Mouse (Mus musculus) hematopoietic stem cell, adult 5-6 weeks (primary cell): ENCODE results near the gene Dbil5. TPM values are rescaled to one million over a fixed set of nuclear protein-coding genes. Genes with fewer than 3 reads are reported as not detected.

Source experiments
- ATAC-seq, 2 experiments: fragments of 125-278 bp in 1 of 2; replicated peaks in 1 of 2; 2 replicates each; pipeline ENCODE4 v1.8.0; 2016 to 2017; ENCODE audit warnings: inconsistent platforms in 2 of 2, mild to moderate bottlenecking in 2 of 2, moderate number of reproducible peaks in 2 of 2, low read depth in 1 of 2, moderate TSS enrichment in 1 of 2; ENCODE audit not compliant: low FRiP score in 2 of 2, poor library complexity in 2 of 2, severe bottlenecking in 2 of 2, insufficient read depth in 1 of 2, low TSS enrichment in 1 of 2
- total RNA-seq: library from RNA; stranded (forward); fragments of 172-1452, 232-1000 nt; gene quantifications from 2 replicates; pipeline ENCODE4 v1.2.3, GENCODE M21; 2017

The Dbil5 gene
- total RNA-seq, 1 experiment from 2014 or later, result 0.65 TPM

- ATAC-seq, result no peak
These were observed 43.0 kb downstream of the Dbil5 start for GRCm38 (mm10) chr11:76260208-76261050.

GRCm38 (mm10) chr11:76261224-76261623 lies 43.8 kb downstream of the Dbil5 start:
- ATAC-seq, result peak; percentile 85 to 92

GRCm38 (mm10) chr11:76262611-76263351 lies 45.4 kb downstream of the Dbil5 start:
- no peak for ATAC-seq

- no peak for ATAC-seq
These were observed 50.1 kb downstream of the Dbil5 start for GRCm38 (mm10) chr11:76267550-76267949.

GRCm38 (mm10) chr11:76268001-76268459 lies 50.6 kb downstream of the Dbil5 start:
- ATAC-seq, result peak in 1 of 2 experiments; percentile 46; a peak in 1 of 4 replicates

Other genes starting within 250 kb of the Dbil5 start
- not detected in 2 replicates for gene 1700016K19Rik, start 217.7 kb upstream of the Dbil5 start, total RNA-seq
- gene Rflnb, start 189.8 kb upstream of the Dbil5 start, total RNA-seq, result 4.6 and 9.3 TPM in 2 replicates
- 38.3 and 47.8 TPM in 2 replicates for gene Vps53, start 38.0 kb upstream of the Dbil5 start, total RNA-seq
- gene Fam57a, start 37.9 kb upstream of the Dbil5 start, total RNA-seq, result 3.4 and 5.3 TPM in 2 replicates
- gene Gemin4, start 56 bp downstream of the Dbil5 start, total RNA-seq, result 20.7 and 37.8 TPM in 2 replicates
- gene Mrm3, start 26.1 kb downstream of the Dbil5 start, total RNA-seq, result 16.1 and 33.6 TPM in 2 replicates
- gene Glod4, start 26.1 kb downstream of the Dbil5 start, total RNA-seq, result 295 and 311 TPM in 2 replicates
- gene Nxn, start 181.5 kb downstream of the Dbil5 start, total RNA-seq, result 7.9 and 13.3 TPM in 2 replicates
- 6.7 and 10.2 TPM in 2 replicates for gene Timm22, start 189.3 kb downstream of the Dbil5 start, total RNA-seq